Mouse (Mus musculus) neural tube, embryonic 15.5 days (tissue): ENCODE data around the gene Fam241b. TPM values are rescaled to one million over a fixed set of nuclear protein-coding genes. Genes with fewer than 3 reads are reported as not detected.
A peak's percentile ranks its signal among the peaks of the same experiment; 100 is the strongest.
"Not testable (repeated sequence)": the region's sequence is repeated elsewhere in the genome, so short reads cannot be mapped to it uniquely, and the experiment has no call there.

Source experiments
- ATAC-seq: fragments of 200-750 bp; cut with Nextera tagmentation; 2 replicates; pipeline ENCODE4 v1.8.0; 2017; ENCODE audit warnings: mild to moderate bottlenecking, moderate TSS enrichment, moderate library complexity; ENCODE audit not compliant: low FRiP score
- H3K27ac ChIP-seq: fragments of 300-500 bp; sonication (generic); replicated peaks from 2 replicates; pipeline ENCODE4 v1.5.1; 2015; ENCODE audit warnings: mild to moderate bottlenecking, inconsistent platforms
- H3K27me3 ChIP-seq: fragments of 300-500 bp; sonication (generic); replicated peaks from 2 replicates; pipeline ENCODE4 v1.6.1; 2015; ENCODE audit warnings: inconsistent platforms
- H3K36me3 ChIP-seq: fragments of 300-500 bp; sonication (generic); 2 replicates; pipeline ENCODE4 v1.6.1; 2015; ENCODE audit warnings: inconsistent platforms
- H3K4me1 ChIP-seq: fragments of 300-500 bp; sonication (generic); 2 replicates; pipeline ENCODE4 v1.6.1; 2015; ENCODE audit warnings: inconsistent platforms
- H3K4me2 ChIP-seq: fragments of 300-500 bp; sonication (generic); 2 replicates; pipeline ENCODE4 v1.6.1; 2015; ENCODE audit warnings: inconsistent platforms, mild to moderate bottlenecking, moderate library complexity
- H3K4me3 ChIP-seq: fragments of 300-500 bp; sonication (generic); replicated peaks from 2 replicates; pipeline ENCODE4 v1.5.1; 2015; ENCODE audit warnings: mild to moderate bottlenecking, inconsistent platforms
- H3K9ac ChIP-seq: fragments of 300-500 bp; sonication (generic); replicated peaks from 2 replicates; pipeline ENCODE4 v1.6.1; 2015; ENCODE audit warnings: mild to moderate bottlenecking, inconsistent platforms
- H3K9me3 ChIP-seq: fragments of 300-500 bp; sonication (generic); replicated peaks from 2 replicates; pipeline ENCODE4 v1.6.1; 2016; ENCODE audit warnings: inconsistent platforms
- WGBS: fragments of 180-500 bp; shearing (Covaris S2); methylation state at CpG from one replicate; pipeline ENCODE4 v1.1.7; 2015; ENCODE audit warnings: mixed read lengths; 5-methylcytosine and 5-hydroxymethylcytosine counted together
- polyA plus RNA-seq: library from polyadenylated mRNA; unstranded; fragments of >200 nt; fragmentation: Nextera tagmentation; extraction: Ambion mirVana; gene quantifications from 2 replicates; pipeline ENCODE4 v1.2.1, GENCODE M21; 2015

Gene Fam241b
- polyA plus RNA-seq, 1 experiment from 2014 or later, result 139 TPM

GRCm38 (mm10) chr10:62093903-62094302 is 49.8 kb downstream of the Fam241b start:
- no peaks in the 10 kb centered on the region for H3K36me3 ChIP-seq
- H3K4me3 ChIP-seq, result no peak overlapping the region
- no peak overlapping the region for H3K9ac ChIP-seq
- no peaks in the 10 kb centered on the region for H3K9me3 ChIP-seq
- H3K4me1 ChIP-seq, result no peaks in the 10 kb centered on the region
- no peak overlapping the region for H3K27ac ChIP-seq
- H3K4me2 ChIP-seq, result no peak overlapping the region
- H3K27me3 ChIP-seq, result no peaks in the 10 kb centered on the region
- 74% methylated on average over 7 of the region's 7 CpGs for WGBS
- no peak for ATAC-seq

GRCm38 (mm10) chr10:62089486-62089885 is 54.2 kb downstream of the Fam241b start:
- no peak overlapping the region for H3K4me2 ChIP-seq
- no peak overlapping the region for H3K9ac ChIP-seq
- H3K27ac ChIP-seq, result no peak overlapping the region
- H3K4me1 ChIP-seq, result no peaks in the 10 kb centered on the region
- no peak overlapping the region for H3K4me3 ChIP-seq
- H3K27me3 ChIP-seq, result no peaks in the 10 kb centered on the region
- no peak for ATAC-seq
- H3K36me3 ChIP-seq, result no peaks in the 10 kb centered on the region
- H3K9me3 ChIP-seq, result no peaks in the 10 kb centered on the region

- WGBS, result 69% methylated on average over 7 of the region's 7 CpGs
- Histone ChIP-seq H3K27ac (no peak overlapping the region), H3K9me3 (no peaks in the 10 kb centered on the region), H3K36me3 (no peaks in the 10 kb centered on the region), H3K4me1 (no peaks in the 10 kb centered on the region), H3K4me3 (no peak overlapping the region), H3K9ac (no peak overlapping the region), H3K27me3 (no peaks in the 10 kb centered on the region), H3K4me2 (no peak overlapping the region)
- no peak for ATAC-seq
Measured at GRCm38 (mm10) chr10:62089071-62089470, 54.6 kb downstream of the Fam241b start.

DNA sequence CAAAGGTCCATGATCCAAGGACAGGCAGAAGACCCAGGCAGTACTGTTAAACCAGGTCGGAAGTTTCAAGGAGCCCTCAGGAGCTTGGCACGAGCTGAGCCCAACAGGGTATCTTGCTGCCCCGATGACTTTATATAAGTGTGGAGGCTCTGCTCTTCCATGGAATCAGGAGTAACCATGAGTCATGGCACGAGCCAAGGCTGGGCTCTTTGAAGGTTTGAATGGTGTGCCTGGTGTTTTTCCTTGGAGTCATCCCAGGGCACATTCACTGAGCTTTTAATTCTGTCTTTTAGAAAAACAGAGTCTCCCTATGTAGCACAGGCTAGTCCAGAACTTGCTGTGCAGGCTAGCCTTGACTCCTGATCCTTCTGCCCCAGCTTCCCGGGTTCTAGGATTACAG is 55.3 kb downstream of the Fam241b start:
- Histone ChIP-seq H3K27me3 (no peaks in the 10 kb centered on the region), H3K4me2 (no peak overlapping the region), H3K9me3 (no peaks in the 10 kb centered on the region), H3K9ac (no peak overlapping the region), H3K27ac (no peak overlapping the region), H3K36me3 (no peaks in the 10 kb centered on the region), H3K4me3 (no peak overlapping the region), H3K4me1 (no peaks in the 10 kb centered on the region)
- no peak for ATAC-seq
- 87% methylated on average over 5 of the region's 5 CpGs for WGBS

DNA sequence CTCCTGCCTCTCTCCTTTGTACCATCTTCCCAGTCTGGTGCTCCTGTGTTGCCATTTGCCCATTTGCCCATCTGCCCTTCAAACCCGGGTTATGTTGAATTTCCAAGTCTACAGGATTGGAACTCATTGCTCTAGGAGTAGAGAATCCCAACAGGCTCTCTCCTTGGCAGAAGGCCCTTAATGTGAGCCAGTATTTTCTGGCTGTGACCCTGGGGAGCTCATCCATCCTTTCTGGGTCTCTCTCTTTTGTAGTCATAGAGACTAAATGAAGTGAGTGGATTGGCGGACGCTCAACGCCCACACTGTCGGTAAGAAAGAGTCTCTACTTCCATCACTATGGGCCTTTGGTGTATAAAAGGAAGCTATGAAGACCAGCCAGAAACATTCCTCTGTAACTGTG is 56.9 kb downstream of the Fam241b start:
- no peak overlapping the region for H3K9ac ChIP-seq
- H3K36me3 ChIP-seq, result no peaks in the 10 kb centered on the region
- no peaks in the 10 kb centered on the region for H3K4me1 ChIP-seq
- WGBS, result 86% methylated on average over 5 of the region's 5 CpGs
- no peak overlapping the region for H3K4me3 ChIP-seq
- no peak overlapping the region for H3K4me2 ChIP-seq
- H3K27ac ChIP-seq, result no peak overlapping the region
- ATAC-seq, result no peak
- H3K9me3 ChIP-seq, result no peaks in the 10 kb centered on the region
- no peaks in the 10 kb centered on the region for H3K27me3 ChIP-seq

GRCm38 (mm10) chr10:62086044-62086443 is 57.7 kb downstream of the Fam241b start:
- no peaks in the 10 kb centered on the region for H3K4me1 ChIP-seq
- no peaks in the 10 kb centered on the region for H3K36me3 ChIP-seq
- WGBS, result 68% methylated on average over 2 of the region's 2 CpGs
- H3K4me2 ChIP-seq, result no peak overlapping the region
- no peak overlapping the region for H3K4me3 ChIP-seq
- no peak overlapping the region for H3K9ac ChIP-seq
- H3K27me3 ChIP-seq, result no peaks in the 10 kb centered on the region
- no peaks in the 10 kb centered on the region for H3K9me3 ChIP-seq
- no peak for ATAC-seq
- H3K27ac ChIP-seq, result no peak overlapping the region

DNA sequence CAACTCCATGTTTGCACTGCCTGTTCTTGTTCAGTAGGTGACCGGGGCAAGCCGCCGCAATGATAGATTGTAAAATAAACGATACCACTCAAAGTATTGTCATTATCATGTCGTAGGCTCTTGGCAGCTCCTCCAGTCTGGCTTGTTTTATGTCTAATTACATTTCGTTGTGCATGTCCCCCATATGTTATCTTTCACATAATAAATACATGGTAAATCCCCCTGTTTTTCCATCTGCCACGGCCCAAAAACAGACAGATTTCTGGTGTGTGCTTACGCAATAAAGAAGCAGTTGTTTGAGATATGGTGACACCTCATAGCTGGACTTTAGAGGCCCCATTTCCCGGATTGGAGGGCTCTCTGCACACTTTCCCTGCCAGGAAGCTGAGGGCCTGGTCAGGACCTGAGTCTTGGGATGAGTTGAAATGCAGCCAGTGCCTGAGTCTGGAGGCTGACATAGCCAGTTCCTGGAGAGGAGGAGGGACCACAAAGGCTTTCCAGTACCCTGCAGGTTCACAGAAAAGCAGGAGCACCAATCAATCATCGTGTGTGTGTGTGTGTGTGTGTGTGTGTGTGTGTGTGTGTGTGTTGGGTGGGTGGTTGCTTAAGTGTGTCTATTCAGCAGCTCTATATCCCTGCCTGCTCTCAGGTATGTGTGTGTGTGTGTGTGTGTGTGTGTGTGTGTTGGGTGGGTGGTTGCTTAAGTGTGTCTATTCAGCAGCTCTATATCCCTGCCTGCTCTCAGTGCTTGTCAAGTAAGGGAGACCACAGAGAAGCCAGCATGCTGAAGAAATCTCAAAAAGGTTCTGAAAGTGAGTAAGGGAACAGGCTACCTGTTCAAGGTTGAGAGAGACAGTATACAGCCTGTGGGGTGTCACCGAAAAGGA is 67.2 kb downstream of the Fam241b start:
- H3K27me3 ChIP-seq, result no peaks in the 10 kb centered on the region
- H3K27ac ChIP-seq, result no peak overlapping the region
- no peaks in the 10 kb centered on the region for H3K36me3 ChIP-seq
- ATAC-seq, result 0 out of 2 replicates have a peak, but pooled peaks have one; percentile 14
- H3K4me1 ChIP-seq, result 0 out of 2 replicates have a peak, but pooled peaks cover 5% of the 10 kb centered on the region
- 0 out of 2 replicates have a peak, but pooled peaks cover 5% of the 10 kb centered on the region for H3K9me3 ChIP-seq
- no peak overlapping the region for H3K4me3 ChIP-seq
- H3K4me2 ChIP-seq, result no peak overlapping the region
- WGBS, result 55% methylated on average over 11 of the region's 11 CpGs
- no peak overlapping the region for H3K9ac ChIP-seq

DNA sequence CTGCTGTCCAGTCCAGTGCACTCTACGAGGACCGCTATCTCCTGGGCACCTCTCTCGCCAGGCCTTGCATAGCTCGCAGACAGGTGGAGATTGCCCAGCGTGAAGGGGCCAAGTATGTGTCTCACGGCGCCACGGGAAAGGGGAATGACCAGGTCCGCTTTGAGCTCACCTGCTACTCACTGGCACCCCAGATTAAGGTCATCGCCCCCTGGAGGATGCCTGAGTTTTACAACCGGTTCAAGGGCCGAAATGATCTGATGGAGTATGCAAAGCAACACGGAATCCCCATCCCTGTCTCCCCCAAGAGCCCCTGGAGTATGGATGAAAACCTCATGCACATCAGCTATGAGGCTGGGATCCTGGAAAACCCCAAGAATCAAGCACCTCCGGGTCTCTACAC is 72.4 kb downstream of the Fam241b start:
- not testable (repeated sequence) for H3K9me3 ChIP-seq, H3K9ac ChIP-seq, H3K27me3 ChIP-seq, H3K27ac ChIP-seq, H3K4me2 ChIP-seq, ATAC-seq, H3K4me3 ChIP-seq, H3K36me3 ChIP-seq, H3K4me1 ChIP-seq
- 85% methylated on average over 14 of the region's 14 CpGs for WGBS

GRCm38 (mm10) chr10:62070636-62071035 is 73.1 kb downstream of the Fam241b start:
- H3K27ac ChIP-seq, result no peak overlapping the region
- H3K27me3 ChIP-seq, result no peaks in the 10 kb centered on the region
- no peaks in the 10 kb centered on the region for H3K9me3 ChIP-seq
- H3K4me2 ChIP-seq, result no peak overlapping the region
- H3K9ac ChIP-seq, result no peak overlapping the region
- no peak overlapping the region for H3K4me3 ChIP-seq
- 93% methylated on average over 8 of the region's 8 CpGs for WGBS
- H3K36me3 ChIP-seq, result no peaks in the 10 kb centered on the region
- no peak for ATAC-seq
- H3K4me1 ChIP-seq, result no peaks in the 10 kb centered on the region

DNA sequence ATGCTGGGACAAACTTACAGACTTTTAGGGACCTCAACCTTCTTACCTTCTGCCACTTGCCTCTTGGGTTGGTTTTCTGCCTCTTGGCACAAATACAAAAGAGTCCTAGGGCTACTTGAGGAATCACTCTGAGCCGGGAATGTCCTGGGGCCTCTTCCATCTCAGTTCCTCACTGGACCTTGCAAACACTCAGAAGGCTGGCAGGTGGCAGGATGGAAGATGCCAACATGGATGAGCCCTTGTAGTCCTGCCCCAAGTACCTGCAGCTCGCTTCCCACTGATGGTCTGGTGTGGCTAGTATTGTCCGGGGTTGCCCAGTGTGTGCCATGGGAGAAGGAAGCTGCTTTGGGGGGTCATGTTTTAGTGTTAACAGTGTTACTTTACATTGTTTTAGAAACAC is 73.8 kb downstream of the Fam241b start:
- no peak for ATAC-seq
- Histone ChIP-seq H3K36me3 (no peaks in the 10 kb centered on the region), H3K4me3 (no peak overlapping the region), H3K4me2 (no peak overlapping the region), H3K9ac (no peak overlapping the region), H3K4me1 (no peaks in the 10 kb centered on the region), H3K27me3 (no peaks in the 10 kb centered on the region), H3K27ac (no peak overlapping the region), H3K9me3 (no peaks in the 10 kb centered on the region)
- 80% methylated on average over 3 of the region's 3 CpGs for WGBS

- no peak overlapping the region for H3K4me2 ChIP-seq
- WGBS, result 88% methylated on average over 7 of the region's 7 CpGs
Measured at GRCm38 (mm10) chr10:62069398-62069797, 74.3 kb downstream of the Fam241b start.

DNA sequence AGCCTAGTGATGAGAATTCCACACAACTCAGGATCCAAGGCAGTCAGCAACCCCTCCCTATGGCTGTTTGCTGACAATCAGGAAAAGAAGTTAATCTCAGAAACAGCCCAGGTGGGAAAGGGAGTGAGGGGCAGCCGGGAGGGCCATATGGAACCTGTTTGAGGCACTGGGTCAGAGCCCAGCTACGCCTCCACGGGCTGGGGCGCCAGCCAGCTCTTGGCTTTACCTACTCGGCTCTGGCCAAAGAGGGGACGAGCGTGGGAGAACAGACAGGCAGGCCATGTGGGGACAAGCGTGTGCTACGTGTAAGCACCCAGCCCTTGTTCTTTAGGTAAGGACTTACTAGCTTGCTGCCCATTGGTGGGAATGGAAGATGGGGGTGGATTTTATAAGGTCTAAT is 75.2 kb downstream of the Fam241b start:
- Histone ChIP-seq H3K4me3 (no peak overlapping the region), H3K36me3 (no peaks in the 10 kb centered on the region), H3K9me3 (no peaks in the 10 kb centered on the region), H3K4me1 (no peaks in the 10 kb centered on the region), H3K27me3 (no peaks in the 10 kb centered on the region), H3K4me2 (no peak overlapping the region), H3K27ac (no peak overlapping the region), H3K9ac (no peak overlapping the region)
- ATAC-seq, result no peak
- 86% methylated on average over 9 of the region's 9 CpGs for WGBS

More at GRCm38 (mm10) chr10:62069398-62069797, 74.3 kb downstream of the Fam241b start:
- no peak overlapping the region for H3K4me3 ChIP-seq
- no peak for ATAC-seq
- H3K9me3 ChIP-seq, result no peaks in the 10 kb centered on the region
- no peak overlapping the region for H3K27ac ChIP-seq
- no peak overlapping the region for H3K9ac ChIP-seq
- no peaks in the 10 kb centered on the region for H3K4me1 ChIP-seq
- no peaks in the 10 kb centered on the region for H3K27me3 ChIP-seq
- no peaks in the 10 kb centered on the region for H3K36me3 ChIP-seq
